Mouse (Mus musculus) CH12.LX (cell line): ENCODE measurements at regions not wholly inside any gene's neighbourhood (a gene's known extent, or its start where the extent isn't known, plus 50 kb on each side); places are given as distances from the start of the nearest gene placed in this dataset.

Experiments used
- DNase-seq: peaks from one replicate; pipeline ENCODE4 v3.0.0-alpha.2; 2013; ENCODE audit errors: extremely low read depth
- H3K27ac ChIP-seq: 2 replicates; pipeline ENCODE4 v1.5.1; 2012; ENCODE audit warnings: low read depth, mild to moderate bottlenecking, control low read depth, moderate library complexity; ENCODE audit not compliant: insufficient read depth
- H3K27me3 ChIP-seq: replicated peaks from 2 replicates; pipeline ENCODE3; 2012; ENCODE audit warnings: inconsistent platforms
- H3K36me3 ChIP-seq, 2 experiments: replicated peaks in 1 of 2; 2 replicates each; pipeline versions ENCODE3 to v1.6.1; 2012; ENCODE audit warnings: inconsistent platforms in 1 of 2, low read length in 1 of 2, mild to moderate bottlenecking in 1 of 2, mixed read lengths in 1 of 2, moderate library complexity in 1 of 2; ENCODE audit not compliant: control insufficient read depth in 1 of 2, insufficient read depth in 1 of 2
- H3K4me1 ChIP-seq, 2 experiments: 2 replicates each; pipeline ENCODE4 v1.6.1; 2012; ENCODE audit warnings: inconsistent platforms in 1 of 2, moderate library complexity in 1 of 2; ENCODE audit not compliant: insufficient read depth in 2 of 2, control insufficient read depth in 1 of 2
- H3K4me2 ChIP-seq: 2 replicates; pipeline ENCODE4 v1.6.1; 2012; ENCODE audit warnings: low read depth, mild to moderate bottlenecking, control low read depth; ENCODE audit not compliant: poor library complexity, insufficient read depth, severe bottlenecking
- H3K4me3 ChIP-seq, 3 experiments: fragments of 150-350 bp in 1 of 3; sonication (generic) in 1 of 3; replicated peaks in 1 of 3; 2 replicates each; pipeline versions ENCODE3 to v1.5.1; 2011 to 2012; ENCODE audit warnings: low read depth in 2 of 3, low read length in 2 of 3, mild to moderate bottlenecking in 2 of 3, moderate library complexity in 2 of 3, control low read depth in 1 of 3, improper control_type of control experiment in 1 of 3, inconsistent platforms in 1 of 3, mixed read lengths in 1 of 3; ENCODE audit not compliant: poor library complexity in 1 of 3
- H3K79me2 ChIP-seq: replicated peaks from 2 replicates; pipeline ENCODE4 v1.6.1; 2012; ENCODE audit warnings: mild to moderate bottlenecking, moderate library complexity; ENCODE audit not compliant: control insufficient read depth, poor library complexity, insufficient read depth, severe bottlenecking; ENCODE audit errors: extremely low read depth
- H3K9ac ChIP-seq: 2 replicates; pipeline ENCODE4 v1.6.1; 2012; ENCODE audit warnings: low read depth, mild to moderate bottlenecking, control low read depth, moderate library complexity; ENCODE audit not compliant: insufficient read depth
- H3K9me3 ChIP-seq: replicated peaks from 2 replicates; pipeline ENCODE3; 2012; ENCODE audit warnings: low read length, inconsistent platforms, mixed read lengths
- CHD1 ChIP-seq: IDR thresholded peaks from 2 replicates; pipeline ENCODE4 v1.6.1; 2012; ENCODE audit warnings: low read depth, low read length, improper control_type of control experiment, inconsistent platforms
- CHD2 ChIP-seq: IDR thresholded peaks from 2 replicates; pipeline ENCODE4 v1.6.1; 2011; ENCODE audit warnings: low read length, improper control_type of control experiment
- CTCF ChIP-seq, 2 experiments: IDR thresholded peaks in 1 of 2; conservative IDR thresholded peaks in 1 of 2; 2 replicates each; pipeline ENCODE4 v1.5.1; 2011 to 2012; ENCODE audit warnings: low read depth in 2 of 2, low read length in 2 of 2, improper control_type of control experiment in 1 of 2, inconsistent platforms in 1 of 2, mild to moderate bottlenecking in 1 of 2, moderate library complexity in 1 of 2
- E2F4 ChIP-seq: IDR thresholded peaks from 2 replicates; pipeline ENCODE4 v1.6.1; 2011; ENCODE audit warnings: low read depth, low read length, improper control_type of control experiment; ENCODE audit not compliant: insufficient replicate concordance
- ELF1 ChIP-seq: IDR thresholded peaks from 2 replicates; pipeline ENCODE4 v1.6.1; 2014; ENCODE audit warnings: low read depth, mild to moderate bottlenecking, inconsistent platforms, low read length, improper control_type of control experiment
- HCFC1 ChIP-seq: IDR thresholded peaks from 2 replicates; pipeline ENCODE4 v1.6.1; 2012; ENCODE audit warnings: low read depth, mild to moderate bottlenecking, inconsistent platforms, low read length, improper control_type of control experiment
- IRF4 ChIP-seq: IDR thresholded peaks from 2 replicates; pipeline ENCODE4 v1.6.1; 2014; ENCODE audit warnings: low read depth, mild to moderate bottlenecking, inconsistent platforms, low read length, improper control_type of control experiment
- KAT2A ChIP-seq: IDR thresholded peaks from 2 replicates; pipeline ENCODE4 v1.6.1; 2012; ENCODE audit warnings: low read length, improper control_type of control experiment, inconsistent platforms; ENCODE audit not compliant: insufficient replicate concordance
- MEF2A ChIP-seq: IDR thresholded peaks from 2 replicates; pipeline ENCODE4 v1.6.1; 2014; ENCODE audit warnings: low read depth, mild to moderate bottlenecking, inconsistent platforms, low read length, improper control_type of control experiment, borderline replicate concordance
- NRF1 ChIP-seq: IDR thresholded peaks from 2 replicates; pipeline ENCODE4 v1.6.1; 2014; ENCODE audit warnings: low read depth, mild to moderate bottlenecking, inconsistent platforms, low read length, improper control_type of control experiment, moderate library complexity
- POLR2AphosphoS2 ChIP-seq: IDR thresholded peaks from 2 replicates; pipeline ENCODE4 v1.6.1; 2011; ENCODE audit warnings: low read depth, low read length, improper control_type of control experiment
- RAD21 ChIP-seq: IDR thresholded peaks from 2 replicates; pipeline ENCODE4 v1.6.1; 2011; ENCODE audit warnings: low read depth, mild to moderate bottlenecking, low read length, improper control_type of control experiment, moderate library complexity
- SMC3 ChIP-seq: IDR thresholded peaks from 2 replicates; pipeline ENCODE4 v1.6.1; 2011; ENCODE audit warnings: low read depth, low read length, improper control_type of control experiment
- UBTF ChIP-seq: IDR thresholded peaks from 2 replicates; pipeline ENCODE4 v1.6.1; 2012; ENCODE audit warnings: low read depth, mild to moderate bottlenecking, inconsistent platforms, low read length, improper control_type of control experiment, moderate library complexity
- ZC3H11A ChIP-seq: IDR thresholded peaks from 2 replicates; pipeline ENCODE4 v1.6.1; 2012; ENCODE audit warnings: low read depth, mild to moderate bottlenecking, inconsistent platforms, low read length, improper control_type of control experiment
- ZMIZ1 ChIP-seq: IDR thresholded peaks from 2 replicates; pipeline ENCODE4 v1.6.1; 2012; ENCODE audit warnings: low read depth, mild to moderate bottlenecking, inconsistent platforms, low read length, improper control_type of control experiment
- dilution Hi-C: fragments of 300-500 bp; cut with MboI; formaldehyde crosslinking; loops from 2 replicates; pipeline ENCODE4 v1.14.3; 2020; ENCODE audit warnings: low sequenced_read_pairs; ENCODE audit not compliant: extremely low pct_unique_long_range_greater_than_20kb, extremely low pct_ligation_motif_present
- in situ Hi-C: fragments of 300-500 bp; cut with MboI; formaldehyde crosslinking; loops from 3 replicates; pipeline ENCODE4 v1.14.3; 2019; ENCODE audit warnings: low sequenced_read_pairs, low pct_ligation_motif_present, low pct_unique_long_range_greater_than_20kb, mixed read lengths

DNA sequence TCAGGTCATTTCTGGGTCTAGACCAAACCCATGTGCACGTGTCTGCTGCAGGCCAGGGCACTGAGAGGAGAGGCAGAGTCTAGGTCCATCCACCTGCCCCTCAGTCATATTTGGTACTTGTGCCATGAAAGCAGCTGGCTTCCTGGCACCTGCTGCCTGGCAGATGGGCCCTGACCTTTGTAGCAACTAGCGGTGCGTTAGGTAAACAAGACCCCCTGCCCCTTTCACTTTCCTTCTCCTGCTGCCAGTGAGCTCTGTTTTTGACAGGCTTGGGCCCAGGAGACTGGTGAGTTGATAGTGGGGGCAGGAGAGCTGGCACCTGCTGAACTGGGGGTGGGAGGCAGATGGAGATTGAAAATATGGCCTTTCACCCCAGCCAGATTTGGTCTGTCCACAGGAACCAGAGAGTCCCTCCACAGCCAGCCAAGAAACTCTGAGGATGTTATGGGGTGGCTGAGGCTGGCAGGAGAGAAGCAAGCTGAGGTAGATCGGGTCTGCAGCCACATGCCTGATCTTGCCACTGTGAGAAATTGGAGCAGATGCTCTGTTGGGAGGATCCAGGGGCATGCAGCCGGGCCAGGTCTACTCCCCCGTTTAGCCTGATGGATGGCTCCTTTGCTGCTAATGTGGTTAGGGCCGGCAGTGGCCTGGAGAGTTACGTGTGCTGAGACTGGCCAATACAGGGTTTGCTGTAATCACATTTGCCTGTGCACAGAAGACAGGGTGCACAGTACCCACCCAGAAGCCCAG lies 316.6 kb upstream of the 4931429L15Rik start:
- Histone ChIP-seq H3K9ac (no peak overlapping the region), H3K27ac (no peak overlapping the region), H3K79me2 (no peaks in the 10 kb centered on the region), H3K4me1 (no peaks in the 10 kb centered on the region), H3K9me3 (peaks cover 5% of the 10 kb centered on the region), H3K4me3 (no peak overlapping the region), H3K36me3 (no peaks in the 10 kb centered on the region), H3K27me3 (peaks cover 51% of the 10 kb centered on the region), H3K4me2 (no peak overlapping the region)
- dilution Hi-C loops (no loop called here), in situ Hi-C loops (no loop called here)
- DNase-seq = no peak
- TF ChIP-seq CHD2 (no peak), IRF4 (no peak), UBTF (no peak), ELF1 (no peak), HCFC1 (no peak), POLR2AphosphoS2 (no peak), NRF1 (no peak), ZC3H11A (no peak), E2F4 (no peak), SMC3 (no peak), KAT2A (no peak), ZMIZ1 (no peak), CHD1 (no peak)

DNA sequence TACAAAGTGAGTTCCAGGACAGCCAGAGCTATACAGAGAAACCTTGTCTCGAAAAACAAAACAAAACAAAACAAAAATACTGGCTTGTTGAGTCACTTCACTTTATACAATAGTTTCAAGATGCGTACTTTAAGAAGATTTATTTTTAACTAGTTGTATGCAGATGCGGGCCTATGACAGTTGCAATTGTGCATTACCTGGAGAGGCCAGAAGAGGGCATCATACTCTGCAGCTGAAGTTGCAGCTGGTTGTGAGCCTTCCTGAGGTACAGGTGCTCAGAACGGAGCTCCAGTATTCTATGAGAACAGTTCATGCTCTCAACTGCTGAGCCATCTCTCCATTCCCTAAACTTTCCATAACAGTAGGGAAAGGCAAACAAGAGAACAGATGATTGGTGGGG lies 314.2 kb upstream of the 4931429L15Rik start:
- H3K9ac ChIP-seq = no peak overlapping the region
- in situ Hi-C loops (no loop called here), dilution Hi-C loops (no loop called here)
- no peak overlapping the region for H3K4me3 ChIP-seq
- H3K4me1 ChIP-seq = no peaks in the 10 kb centered on the region
- peak; percentile 26 for DNase-seq
- peaks cover 41% of the 10 kb centered on the region for H3K27me3 ChIP-seq
- peaks cover 5% of the 10 kb centered on the region for H3K9me3 ChIP-seq
- H3K79me2 ChIP-seq = no peaks in the 10 kb centered on the region
- TF ChIP-seq RAD21 = no peak
- TF ChIP-seq MEF2A = no peak
- TF ChIP-seq CTCF (conservative IDR thresholded peaks at IDR 0.05 in 1 of 2, IDR thresholded peaks at IDR 0.05 in 1 of 2; ENCODE audit: low read depth in 2 of 2, low read length in 2 of 2) = peak; percentile 21 to 42; a peak in 3 of 4 replicates
- no peak for TF ChIP-seq HCFC1
- no peaks in the 10 kb centered on the region for H3K36me3 ChIP-seq
- no peak overlapping the region for H3K27ac ChIP-seq
- no peak overlapping the region for H3K4me2 ChIP-seq
